Mouse (Mus musculus) 3134 (cell line): ENCODE measurements around the gene Dchs1.
A peak's percentile ranks its signal among the peaks of the same experiment; 100 is the strongest.
"Not testable (repeated sequence)": the region's sequence is repeated elsewhere in the genome, so short reads cannot be mapped to it uniquely, and the experiment has no call there.

ENCODE experiments used
- DNase-seq: peaks from one replicate; pipeline ENCODE4 v3.0.0-alpha.2; 2011; ENCODE audit warnings: low spot score; ENCODE audit not compliant: insufficient read length; ENCODE audit errors: extremely low read depth

Dchs1 gene

DNA sequence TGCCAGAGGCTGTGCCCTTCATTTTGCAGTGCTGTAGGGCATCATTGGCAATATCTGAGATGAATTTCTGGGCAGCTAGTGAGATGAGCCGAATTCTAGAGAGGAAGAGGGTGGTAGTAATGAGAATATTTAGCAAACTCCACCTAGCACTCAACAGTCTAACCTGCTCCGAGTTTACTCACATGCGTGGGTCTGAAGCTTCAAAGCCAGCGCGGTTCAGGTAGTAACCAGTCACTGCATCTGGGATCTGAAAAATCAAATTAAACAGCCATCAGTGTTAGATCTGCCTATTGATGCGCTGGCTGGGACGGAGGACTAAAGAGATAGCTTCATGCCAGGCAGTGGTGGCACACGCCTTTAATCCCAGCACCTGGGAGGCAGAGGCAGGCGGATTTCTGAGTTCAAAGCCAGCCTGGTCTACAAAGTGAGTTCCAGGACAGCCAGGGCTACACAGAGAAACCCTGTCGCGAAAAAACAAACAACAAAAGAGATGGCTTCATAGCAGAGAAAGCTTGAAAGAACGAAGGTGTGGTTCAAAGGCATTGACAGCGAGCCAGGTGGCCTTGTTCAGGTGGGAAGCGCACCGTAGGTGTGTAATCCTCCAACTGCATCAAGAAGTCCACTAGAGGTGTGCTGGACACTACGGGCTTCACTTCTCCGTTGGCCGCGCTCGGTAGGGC is 44.1 kb downstream of the Dchs1 start:
- not testable (repeated sequence) for DNase-seq

DNA sequence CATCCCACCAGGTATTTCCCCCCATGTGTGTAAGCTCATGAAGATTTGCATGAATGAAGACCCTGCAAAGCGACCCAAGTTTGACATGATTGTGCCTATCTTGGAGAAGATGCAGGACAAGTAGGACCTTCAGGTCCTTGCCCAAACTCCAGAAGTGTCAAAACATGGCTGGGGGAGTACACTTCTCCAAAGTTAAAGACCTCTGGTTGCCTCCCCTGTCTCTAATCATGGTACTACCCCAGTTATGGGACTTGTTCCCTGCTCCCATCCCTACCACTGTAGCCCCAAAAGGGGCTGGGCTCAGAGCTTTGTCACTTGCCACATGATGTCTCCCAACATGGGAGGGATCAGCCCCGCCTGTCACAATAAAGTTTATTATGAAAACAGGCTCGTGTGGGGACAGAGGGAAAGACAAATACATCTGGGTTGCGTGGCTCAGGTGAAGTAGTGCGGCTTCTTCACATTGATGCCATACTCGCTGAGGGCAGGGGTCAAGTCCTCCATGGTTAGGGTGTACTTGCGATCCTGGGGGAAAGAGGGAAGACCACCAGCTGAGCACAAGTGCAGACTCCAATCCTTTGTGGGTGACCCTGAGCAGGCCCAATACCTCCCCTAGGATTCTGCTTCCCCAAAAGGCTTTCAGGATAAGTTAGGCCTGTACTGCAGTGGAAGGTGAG is 44.8 kb downstream of the Dchs1 start:
- DNase-seq, result not testable (repeated sequence)

DNA sequence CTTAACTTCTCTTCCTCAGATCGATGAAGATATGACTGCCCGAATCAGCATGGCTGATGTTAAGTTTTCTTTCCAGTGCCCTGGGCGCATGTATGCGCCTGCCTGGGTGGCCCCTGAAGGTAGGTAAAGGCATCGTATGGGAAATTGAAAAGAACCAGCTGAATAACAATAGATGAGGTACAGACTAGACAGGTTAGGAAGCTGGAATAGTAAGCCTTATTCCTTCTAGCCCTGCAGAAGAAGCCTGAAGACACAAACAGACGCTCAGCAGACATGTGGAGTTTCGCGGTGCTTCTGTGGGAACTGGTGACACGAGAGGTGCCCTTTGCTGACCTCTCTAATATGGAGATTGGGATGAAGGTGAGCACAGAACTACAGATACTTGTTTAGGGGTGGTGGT is 45.5 kb downstream of the Dchs1 start:
- DNase-seq, result no peak

GRCm38 (mm10) chr7:105740851-105741250 is 46.6 kb downstream of the Dchs1 start:
- DNase-seq, result no peak

GRCm38 (mm10) chr7:105740089-105740795 is 47.2 kb downstream of the Dchs1 start:
- no peak for DNase-seq

- DNase-seq, result peak; percentile 70
These were observed 48.5 kb downstream of the Dchs1 start for GRCm38 (mm10) chr7:105738948-105739347.

GRCm38 (mm10) chr7:105738286-105738685 is 49.2 kb downstream of the Dchs1 start:
- DNase-seq, result no peak

GRCm38 (mm10) chr7:105737648-105738047 is 49.8 kb downstream of the Dchs1 start:
- DNase-seq, result no peak

GRCm38 (mm10) chr7:105736911-105737521 is 50.4 kb downstream of the Dchs1 start, which contains the start of gene Rrp8:
Rrp8 (minus strand) TSS chr7:105737385.
- no peak for DNase-seq

DNA sequence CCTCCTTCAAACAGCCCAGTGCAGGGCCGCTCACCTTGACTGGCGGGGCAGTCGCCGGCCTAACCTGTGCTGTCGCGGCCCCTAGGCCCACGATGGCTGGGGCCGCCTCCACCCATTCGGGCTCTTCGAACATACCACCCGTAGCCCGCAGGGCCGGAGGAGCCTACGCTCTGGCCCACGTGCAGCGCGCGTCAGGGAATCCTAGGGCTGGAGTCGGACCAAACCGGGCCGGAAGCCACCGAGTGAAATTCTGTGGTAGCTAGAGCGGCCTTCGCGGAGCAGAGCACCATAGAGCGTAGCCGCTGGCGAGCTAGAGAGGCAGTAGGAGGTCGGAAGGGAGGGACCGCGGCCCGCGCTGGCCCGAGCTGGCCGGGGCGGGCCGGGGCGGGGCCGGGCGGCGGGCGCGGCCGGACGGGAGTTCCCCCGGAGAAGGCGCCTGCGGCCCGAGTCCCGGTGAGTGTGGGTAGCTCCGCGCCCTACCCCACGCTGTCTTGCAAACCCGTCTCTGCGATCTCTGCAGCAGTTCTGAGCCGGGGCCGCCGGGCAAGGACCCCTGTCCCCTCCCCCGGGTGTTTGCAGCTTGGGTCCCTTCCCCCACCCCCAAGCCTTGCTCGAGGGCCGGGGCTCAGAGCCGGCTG is 51.1 kb downstream of the Dchs1 start, which contains the start of gene Ilk:
Ilk (plus strand) TSS at position 329 of the 638 bp plus-strand sequence.
- peak; percentile 91 for DNase-seq

- DNase-seq, result not testable (repeated sequence)
These were observed 52.0 kb downstream of the Dchs1 start for GRCm38 (mm10) chr7:105735464-105735863.

GRCm38 (mm10) chr7:105734826-105735225 is 52.6 kb downstream of the Dchs1 start:
- DNase-seq, result no peak

DNA sequence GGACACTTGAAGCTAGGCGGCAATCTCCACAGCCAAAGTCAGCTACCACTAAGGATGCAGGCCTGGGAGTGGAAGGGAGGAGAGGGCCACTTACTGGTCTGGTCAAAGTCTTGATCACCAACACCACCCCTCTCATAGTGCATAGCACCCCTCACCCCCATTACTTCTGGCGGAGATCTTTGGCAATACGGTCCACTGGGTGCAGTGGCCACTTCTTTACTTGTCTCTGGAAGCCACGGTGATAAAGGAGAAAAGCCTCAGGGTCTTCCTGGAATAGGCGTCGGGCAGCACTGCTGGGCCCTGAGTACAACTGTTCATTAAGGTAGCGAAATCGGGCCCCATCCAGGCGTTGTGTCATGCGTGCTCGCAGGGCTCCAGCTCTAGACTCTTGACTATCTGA is 53.6 kb downstream of the Dchs1 start:
- no peak for DNase-seq

- DNase-seq, result no peak
These were observed 58.6 kb downstream of the Dchs1 start for GRCm38 (mm10) chr7:105728701-105729428.

GRCm38 (mm10) chr7:105726980-105727325 is 60.5 kb downstream of the Dchs1 start:
- DNase-seq, result no peak

GRCm38 (mm10) chr7:105726144-105726979 is 61.1 kb downstream of the Dchs1 start:
- DNase-seq, result no peak

DNA sequence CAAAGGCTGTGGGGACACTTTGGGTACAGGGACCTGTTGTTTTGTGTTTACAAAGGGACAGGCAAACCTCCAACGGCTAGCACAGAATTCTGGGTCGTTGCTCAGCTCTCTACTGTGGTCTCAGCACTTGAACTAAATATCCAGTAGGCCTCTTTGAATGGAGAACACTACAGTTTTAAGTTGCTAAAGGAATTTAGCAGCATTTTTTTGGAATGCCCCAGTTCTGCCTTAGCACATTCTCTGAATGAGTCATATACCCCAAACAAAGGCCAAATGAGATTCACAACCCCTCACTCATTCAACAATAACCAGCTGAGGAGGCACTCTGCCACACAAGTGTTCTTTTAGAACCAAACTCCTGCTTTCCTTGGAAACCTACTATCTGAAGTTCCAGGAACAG is 65.5 kb downstream of the Dchs1 start:
- no peak for DNase-seq

DNA sequence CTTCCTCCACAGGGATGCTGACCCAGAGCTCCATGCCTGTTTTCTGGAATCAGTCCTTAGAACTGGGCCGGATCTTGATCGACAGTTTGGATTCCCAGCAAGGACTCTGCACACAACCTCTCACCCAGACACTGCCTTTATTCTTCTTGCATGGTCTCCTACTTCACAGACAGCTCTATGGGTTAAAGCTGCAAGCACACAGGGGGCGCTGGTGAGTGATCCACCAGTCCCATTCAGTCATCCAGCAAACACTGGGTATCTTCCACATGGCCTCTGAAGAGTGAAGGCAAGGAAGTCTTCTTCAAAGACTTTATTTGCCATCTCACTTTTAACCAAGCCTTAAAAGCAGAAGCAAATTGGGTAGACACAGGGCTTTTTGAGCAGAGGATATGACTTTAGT is 72.1 kb downstream of the Dchs1 start:
- no peak for DNase-seq

- no peak for DNase-seq
These were observed 78.7 kb downstream of the Dchs1 start for GRCm38 (mm10) chr7:105708733-105709132.
